Mouse (Mus musculus) ES-E14 (cell line): Measurements from ENCODE around the gene Pigq.

Experiments
- HCFC1 ChIP-seq: IDR thresholded peaks from 2 replicates; pipeline ENCODE4 v1.6.1; 2012; ENCODE audit warnings: low read length, inconsistent platforms, borderline replicate concordance; ENCODE audit not compliant: insufficient read depth
- MAFK ChIP-seq: IDR thresholded peaks from 2 replicates; pipeline ENCODE4 v1.6.1; 2014; ENCODE audit warnings: mild to moderate bottlenecking, low read depth, low read length, inconsistent platforms; ENCODE audit not compliant: insufficient read depth
- ZNF384 ChIP-seq: IDR thresholded peaks from 2 replicates; pipeline ENCODE4 v1.6.1; 2012; ENCODE audit warnings: low read depth, low read length, inconsistent platforms

- no peak for TF ChIP-seq ZNF384
- no peak for TF ChIP-seq MAFK
- TF ChIP-seq HCFC1 = no peak
Observed at GRCm38 (mm10) chr17:25907640-25908039, 37.1 kb downstream of the Pigq start.
